Mouse (Mus musculus): Measurements from ENCODE around the gene Shcbp1l.
A peak's percentile ranks its signal among the peaks of the same experiment; 100 is the strongest.

DNA sequence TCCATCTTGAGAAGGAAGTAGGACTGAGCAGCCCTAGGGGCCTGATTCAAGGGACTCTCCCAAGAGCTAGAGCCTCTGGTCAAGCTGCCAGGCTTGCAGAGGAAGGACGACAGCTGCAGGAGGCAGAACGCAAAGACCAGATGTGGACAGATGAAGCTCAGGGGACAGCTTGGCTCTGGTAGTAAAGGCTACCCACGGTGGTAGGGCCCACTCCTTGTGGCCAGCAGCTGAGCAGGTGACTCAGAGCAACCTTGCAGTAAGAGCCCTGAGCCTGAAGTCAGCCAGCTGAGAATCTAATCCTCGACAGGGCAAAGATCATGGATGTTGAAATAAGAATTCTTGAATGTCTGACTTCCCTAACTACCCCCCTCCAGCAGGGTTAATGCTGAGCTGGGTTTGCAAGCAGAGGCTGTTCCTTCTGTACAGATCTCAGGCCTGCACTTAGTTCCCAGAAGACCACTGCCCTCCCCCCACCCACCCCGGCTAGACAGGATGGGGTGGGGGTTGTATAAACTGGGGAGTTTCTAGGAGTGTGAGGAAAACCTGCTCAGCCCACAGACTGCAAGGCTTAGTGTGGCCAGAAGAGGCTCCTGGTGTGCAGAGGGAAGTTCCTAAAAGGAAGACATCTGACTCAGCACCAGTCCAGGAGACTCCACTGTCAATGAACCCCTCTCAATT, 76.8 kb downstream of the Shcbp1l start:
- TF ChIP-seq EP300 (IDR thresholded peaks at IDR 0.05; ENCODE audit: insufficient read depth, low read depth, low read length) (no peak), POLR2A (IDR thresholded peaks at IDR 0.05; ENCODE audit: insufficient read depth, low read depth, low read length) (no peak), CTCF (IDR thresholded peaks at IDR 0.05) (peak; percentile 26)

All from heart, adult 2 months (tissue).